Mouse (Mus musculus): ENCODE results near the gene Alyref.

Gene Alyref

DNA sequence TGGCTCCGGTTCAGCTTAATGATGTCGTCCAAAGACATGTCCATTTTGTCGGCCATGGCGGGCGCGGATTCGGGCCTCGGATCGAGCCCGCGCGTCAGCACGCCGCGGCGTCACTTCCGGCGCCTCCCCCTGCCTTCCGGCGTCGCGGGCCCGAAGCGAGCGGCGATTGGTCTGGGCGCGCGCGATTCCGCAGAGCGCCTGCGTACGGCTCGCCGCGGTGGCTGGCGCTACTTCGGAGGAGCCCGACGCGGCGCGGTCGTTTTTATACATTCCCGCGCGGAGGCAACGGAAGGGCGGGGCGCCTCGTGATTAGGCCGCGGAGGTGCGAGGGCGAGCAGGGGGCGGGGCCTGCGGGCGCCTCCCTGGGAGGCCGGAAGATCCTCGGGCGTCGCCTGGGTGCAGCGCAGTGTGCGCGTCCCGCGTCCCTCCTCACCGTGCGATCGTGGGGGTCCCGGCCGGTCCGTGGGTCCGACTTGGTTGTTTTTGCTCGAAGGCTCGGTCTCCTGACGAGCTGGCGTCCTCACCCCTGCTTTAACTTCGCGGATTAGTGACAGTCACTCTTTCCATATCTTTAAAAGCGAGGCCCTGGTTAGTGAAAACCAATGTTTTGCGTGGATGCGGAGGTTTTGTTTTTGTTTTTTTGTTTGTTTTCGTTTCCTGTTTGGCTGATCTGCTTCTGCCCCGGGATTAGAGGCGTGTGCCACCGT is at the start of gene Alyref, which contains the start of gene Anapc11:
Gene Alyref, minus strand, starts transcription at position 83 of the 707 bp plus-strand sequence.
Gene Anapc11, plus strand, starts transcription at position 139 of the 707 bp plus-strand sequence.
- peak; percentile 94 for DNase-seq (ENCODE audit: low spot score)

DNA sequence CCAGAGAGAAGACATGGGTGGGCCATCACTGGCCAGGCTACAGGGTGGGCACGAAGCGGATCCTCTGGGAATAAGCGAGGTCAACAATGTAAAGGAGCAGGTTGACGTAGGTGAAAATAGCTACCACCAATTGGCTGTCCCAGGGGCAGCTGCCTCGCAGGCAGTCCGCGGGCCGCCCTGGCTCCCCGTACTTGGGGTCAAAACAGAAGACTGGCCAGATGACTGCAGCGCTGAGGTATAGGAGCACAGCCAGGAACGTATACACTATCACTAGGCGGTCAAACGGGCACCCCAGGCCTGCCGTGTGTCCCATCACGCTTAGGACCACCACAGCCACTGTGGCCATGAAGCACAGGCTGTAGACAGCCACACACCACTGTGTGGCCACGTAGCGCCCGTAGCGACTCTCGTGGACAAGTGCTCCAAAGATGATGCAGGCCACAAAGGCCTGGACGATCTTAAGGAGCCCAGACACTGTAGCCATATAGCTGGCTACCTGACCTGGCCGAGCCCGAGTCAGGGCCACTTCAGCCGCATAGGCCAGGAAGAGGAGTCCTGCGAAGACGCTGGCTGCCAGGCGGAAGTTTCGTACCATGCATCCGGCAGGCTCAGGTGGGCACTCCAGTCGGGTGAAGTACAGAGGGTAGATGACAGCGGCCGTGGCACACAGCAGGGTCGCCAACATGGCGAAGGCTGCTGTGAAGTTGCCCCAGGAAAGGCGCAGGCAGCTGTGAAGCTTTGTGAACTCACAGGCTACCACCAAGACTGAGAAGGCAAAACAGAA is 49.1 kb upstream of the Alyref start:
- no peak for DNase-seq (ENCODE audit: low spot score)

DNA sequence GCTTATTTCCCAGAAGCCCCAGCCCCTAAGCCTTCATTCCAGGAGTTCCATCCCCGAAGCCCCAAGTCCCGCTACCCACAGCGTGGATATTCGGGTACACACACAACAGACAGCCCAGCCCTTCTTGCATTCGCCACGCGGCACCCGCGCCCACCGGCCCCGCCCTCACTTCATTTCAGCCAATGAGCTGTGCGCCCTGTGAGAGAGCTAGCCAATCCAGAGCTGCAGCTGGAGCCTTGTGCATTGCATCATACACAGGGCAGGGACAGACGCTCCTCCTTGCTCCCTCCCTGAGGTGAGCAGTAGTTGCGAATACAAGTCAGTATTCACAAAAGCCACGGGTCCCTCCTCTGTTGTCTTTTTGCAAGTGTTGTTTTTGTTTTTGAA is 45.4 kb upstream of the Alyref start, which contains the start of gene Pycr1:
Gene Pycr1, minus strand, starts transcription at position 169 of the 387 bp plus-strand sequence.
- peak; percentile 93 for DNase-seq (ENCODE audit: low spot score)

DNA sequence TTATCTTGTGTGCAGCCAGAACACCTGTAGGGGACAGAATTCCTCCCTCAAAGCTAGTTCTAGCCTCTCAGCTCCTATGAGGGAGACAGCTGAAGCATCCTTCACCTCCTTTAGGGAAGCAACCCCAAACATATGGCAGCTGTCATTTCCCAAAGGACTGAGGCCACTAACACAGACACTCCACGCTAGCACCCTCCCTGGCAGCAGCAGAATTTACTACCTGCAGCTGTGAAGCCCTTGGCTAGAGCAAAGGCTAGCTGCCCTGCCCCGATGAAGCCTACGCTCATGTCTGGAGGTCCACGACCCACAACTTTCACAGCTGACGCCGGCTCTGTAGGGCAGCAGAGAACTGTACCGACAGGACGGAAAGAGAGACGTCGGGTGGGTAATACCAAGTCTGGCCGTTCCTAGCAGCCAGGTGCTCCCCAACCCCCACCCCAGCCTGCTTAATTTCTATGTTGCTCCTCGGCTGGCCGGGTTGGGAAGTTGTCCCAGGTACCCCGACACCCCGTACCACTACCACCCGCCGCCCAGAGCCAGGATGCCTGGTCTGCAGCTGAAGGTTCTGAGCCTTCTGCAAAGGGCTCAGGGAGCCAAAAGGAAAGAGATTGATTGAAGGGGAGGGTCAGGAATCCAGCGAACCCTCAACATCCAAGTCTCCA is 44.9 kb upstream of the Alyref start:
- no peak for DNase-seq (ENCODE audit: low spot score)

DNA sequence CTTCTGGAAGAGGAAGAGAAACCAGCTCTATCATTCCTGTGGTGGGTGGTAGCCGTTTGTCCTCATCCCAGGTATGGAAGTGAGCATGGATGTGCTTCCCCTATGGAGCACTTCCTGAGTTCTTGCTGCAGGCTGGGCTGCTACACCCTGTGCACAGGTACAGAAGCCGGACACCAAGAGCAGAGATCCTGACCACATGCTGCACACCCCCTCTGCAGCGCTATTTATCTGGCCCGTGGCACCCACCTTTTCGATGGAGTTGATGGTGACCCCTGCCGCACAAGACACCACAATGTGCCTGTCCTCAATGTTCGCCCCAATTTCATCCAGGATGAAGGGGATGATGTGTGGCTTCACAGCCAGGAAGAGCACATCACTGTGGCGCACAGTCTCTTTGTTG is 43.7 kb upstream of the Alyref start:
- no peak for DNase-seq (ENCODE audit: low spot score)

DNA sequence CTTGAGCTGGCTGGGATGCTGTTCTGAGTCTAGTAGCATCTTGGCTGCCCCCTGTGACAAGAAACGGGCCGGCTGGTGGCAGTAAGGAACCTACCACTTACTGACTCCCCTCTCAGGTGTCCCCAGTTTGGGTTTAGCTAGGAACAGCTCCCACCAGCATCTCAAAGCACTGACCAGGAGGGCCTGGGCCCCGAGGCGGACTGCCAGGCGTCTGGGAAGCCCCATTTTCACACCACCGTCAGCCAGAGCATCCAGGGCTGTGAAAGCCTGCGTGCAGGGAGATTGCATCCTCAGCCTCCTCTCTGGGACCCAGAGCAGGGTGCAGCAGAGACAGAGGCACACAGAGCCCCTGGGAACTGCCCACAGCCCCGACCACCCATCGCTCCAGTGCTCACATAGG is 43.1 kb upstream of the Alyref start:
- DNase-seq (ENCODE audit: low spot score): no peak

DNA sequence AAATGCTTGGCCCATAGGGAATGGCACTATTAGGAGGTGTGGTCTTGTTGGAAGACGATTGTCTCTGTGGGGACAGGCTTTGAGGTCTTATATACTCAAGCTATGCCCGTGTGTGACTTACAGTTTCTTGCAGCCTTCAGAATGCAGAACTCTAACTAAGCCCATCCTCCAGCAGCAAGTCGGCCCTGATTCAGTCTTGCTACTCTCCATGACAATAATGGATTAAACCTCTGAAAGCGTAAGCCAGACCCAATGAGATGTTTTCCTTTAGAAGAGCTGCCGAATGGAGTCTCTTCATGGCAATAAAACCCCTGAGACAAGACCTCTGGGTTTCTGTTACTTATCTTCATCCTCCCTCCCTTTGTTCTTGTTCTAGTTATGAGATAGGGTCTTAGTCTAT is 36.6 kb upstream of the Alyref start:
- DNase-seq (ENCODE audit: low spot score): no peak

DNA sequence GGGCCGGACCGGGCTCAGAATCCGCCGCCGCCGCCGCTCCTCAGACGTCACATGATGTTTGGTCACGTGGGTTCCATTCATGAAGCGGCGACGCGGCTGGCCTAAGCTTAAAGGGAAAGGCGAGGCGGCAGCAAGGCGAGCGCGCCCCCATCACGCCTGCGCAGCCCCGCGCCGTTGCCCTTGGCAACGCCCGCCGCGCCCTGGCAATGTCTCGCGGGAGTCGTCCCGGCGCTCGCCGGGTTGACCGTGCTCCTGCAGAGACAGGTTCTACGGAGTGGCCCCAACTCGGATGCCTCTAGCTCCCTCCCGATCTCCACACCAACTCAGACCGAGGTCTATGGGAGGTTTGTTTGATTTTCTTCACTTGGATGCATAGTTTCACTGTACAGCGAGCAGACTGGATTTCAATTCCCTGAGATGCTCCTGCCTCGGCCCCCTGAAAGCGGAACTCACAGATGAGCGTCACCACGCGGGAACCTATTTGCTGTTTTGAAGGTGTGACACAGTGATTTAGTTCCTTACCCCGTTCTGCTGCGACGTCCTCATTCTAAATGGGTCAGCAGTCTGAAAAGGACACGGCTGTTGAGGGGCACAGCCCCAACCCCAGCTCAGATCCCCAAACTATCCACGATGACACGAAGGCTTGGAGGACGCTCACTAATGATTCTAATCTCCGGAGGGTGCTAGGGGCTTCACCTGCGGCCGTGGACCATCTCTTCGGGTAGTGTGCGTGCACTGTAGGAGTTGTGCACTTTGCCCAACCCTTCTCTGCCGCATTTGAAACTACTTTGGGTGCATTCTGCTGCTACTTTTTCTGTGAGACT is 35.6 kb upstream of the Alyref start, which contains the start of gene Mafg:
Gene Mafg, minus strand, starts transcription at position 81 of the 824 bp plus-strand sequence.
- DNase-seq (ENCODE audit: low spot score): peak; percentile 89

DNA sequence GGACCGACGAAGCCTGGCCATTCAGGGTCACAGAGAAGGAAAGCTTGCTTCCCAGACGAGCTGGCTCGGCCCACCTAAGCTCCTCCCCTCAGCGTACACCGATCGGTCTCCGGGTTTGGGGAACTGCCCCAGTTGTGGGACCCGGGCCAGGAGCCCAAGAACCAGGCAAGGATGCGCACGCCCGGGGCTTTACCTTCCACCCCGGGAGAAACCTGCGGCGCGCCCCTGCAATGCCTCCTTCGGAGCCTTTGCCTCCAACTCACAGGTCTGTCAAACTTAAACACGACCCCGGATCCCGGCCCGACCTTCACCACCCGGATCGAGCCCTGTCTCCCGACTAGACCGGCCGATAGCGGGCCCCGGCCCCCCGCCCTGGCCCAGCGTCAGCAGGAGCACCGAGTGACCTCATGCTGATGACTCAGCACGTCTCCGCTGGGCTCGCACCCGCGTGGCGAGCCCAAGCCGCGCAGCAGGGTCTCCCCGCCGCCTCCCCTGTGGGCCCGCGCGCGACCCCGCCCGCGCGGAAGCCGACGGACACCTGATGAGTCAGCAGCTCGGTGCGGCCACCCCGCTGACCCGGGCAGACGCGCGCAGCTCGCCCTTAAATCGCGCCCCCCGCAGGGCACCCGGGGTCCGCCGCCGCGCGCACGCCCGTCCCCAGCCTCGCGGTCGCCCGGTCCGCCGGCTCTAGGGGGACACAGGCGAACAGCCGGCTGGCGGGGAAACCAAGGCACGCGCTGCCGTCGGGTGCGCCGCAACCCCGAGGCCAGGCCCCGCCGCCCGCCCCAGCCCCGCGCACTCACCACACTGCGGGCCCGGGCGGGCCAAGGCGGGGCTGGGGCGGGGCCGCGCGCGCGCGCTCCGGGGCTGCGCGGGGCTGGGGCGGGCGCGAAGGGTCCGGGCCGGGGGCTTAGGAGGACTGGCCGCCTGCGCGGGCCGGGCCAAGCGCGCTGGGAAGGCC is 34.7 kb upstream of the Alyref start:
- DNase-seq (ENCODE audit: low spot score): peak; percentile 67

DNA sequence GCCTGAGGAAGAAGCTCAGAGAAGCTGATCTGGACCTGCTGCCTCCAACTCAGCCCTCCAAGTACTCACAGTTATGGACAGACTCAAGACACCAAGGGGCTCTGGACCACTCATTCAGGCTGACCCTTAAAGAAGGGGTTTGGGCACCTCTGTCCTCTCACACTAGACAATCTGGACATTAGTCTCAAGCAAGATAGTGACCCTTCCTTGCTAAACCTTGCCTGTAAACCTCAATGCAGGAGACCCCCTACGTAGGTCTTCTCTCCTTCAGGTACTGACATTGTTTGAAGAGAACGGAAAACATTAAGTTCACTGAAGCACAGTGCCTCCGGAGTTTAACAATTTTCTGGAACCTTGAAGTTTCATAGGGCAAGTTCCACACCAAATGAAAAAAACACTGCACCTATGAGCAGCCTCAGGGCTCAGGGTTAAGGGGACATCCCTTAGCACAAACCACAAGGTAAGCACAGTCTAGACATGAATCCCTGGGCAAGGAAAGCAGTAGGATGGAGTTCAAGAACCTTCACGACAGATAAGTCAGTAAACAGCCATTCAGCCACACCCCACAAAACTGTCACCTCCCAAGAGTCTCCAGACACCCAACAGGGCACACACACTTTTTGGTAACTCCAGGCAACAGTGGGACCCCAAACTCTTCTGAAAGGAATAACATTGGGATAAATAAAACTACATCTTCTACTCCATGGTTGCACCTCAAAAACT is 33.7 kb upstream of the Alyref start:
- DNase-seq (ENCODE audit: low spot score): no peak

DNA sequence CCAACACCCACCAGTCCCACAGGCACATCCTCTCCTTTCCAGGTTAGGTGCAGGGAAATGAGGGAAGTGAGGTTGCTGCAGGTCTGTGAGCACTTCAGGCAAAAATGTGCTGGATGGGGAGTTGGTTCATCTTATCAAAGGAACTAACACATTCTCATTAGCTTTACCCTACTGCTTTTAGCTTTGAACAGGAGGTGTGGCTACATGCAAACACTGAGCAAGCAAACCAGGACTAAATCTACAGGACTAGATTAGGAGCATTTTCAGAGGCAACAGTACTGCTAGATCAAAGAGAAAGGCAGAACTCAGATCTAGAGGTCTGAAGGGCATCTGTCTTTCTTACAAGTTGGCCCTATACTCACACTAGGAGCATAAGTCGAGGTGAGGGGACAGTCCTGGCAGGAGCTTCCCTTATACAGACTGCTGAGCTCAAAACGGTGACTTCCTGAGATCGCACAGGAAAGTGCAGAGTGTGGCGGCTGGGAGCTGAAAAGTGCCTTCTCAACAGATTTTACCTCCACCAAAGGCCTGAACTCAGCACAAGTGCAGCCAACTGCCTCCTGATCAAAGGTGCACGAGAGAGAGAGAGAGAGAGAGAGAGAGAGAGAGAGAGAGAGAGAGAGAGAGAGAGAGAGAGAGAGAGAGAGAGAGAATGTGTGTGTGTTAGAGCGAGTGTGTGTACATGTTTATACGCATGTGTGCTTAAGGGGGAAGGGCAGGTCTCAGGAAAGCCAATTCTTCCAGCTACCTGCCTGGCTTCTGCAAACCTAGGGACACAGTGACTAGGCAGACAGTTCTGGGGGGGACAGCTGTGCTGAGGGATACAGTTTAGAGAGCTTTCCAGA is 32.9 kb upstream of the Alyref start:
- DNase-seq (ENCODE audit: low spot score): no peak

DNA sequence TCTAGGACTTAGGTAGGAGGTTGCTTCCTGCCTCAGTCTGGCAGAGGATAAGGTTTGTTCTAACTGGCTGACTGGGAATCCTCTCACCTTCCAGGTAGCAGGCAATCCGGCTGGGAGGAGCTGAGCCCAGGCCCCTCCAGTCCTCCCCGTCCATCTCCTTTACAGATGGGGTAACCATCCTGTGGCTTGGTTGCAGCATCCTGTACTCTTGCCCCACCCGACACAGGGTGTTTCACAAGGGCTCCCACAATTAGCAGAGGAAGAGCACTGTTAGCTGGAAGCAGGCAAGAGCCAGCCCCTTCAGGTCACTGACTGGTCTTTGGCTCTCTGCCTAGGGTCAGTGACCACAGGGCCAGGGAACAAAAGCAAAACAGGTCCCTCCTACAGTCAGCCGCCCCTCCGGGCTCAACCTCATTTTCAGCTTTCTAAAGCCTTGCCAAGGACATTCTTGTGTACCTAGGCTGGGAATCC is 32.3 kb upstream of the Alyref start:
- no peak for DNase-seq (ENCODE audit: low spot score)

DNA sequence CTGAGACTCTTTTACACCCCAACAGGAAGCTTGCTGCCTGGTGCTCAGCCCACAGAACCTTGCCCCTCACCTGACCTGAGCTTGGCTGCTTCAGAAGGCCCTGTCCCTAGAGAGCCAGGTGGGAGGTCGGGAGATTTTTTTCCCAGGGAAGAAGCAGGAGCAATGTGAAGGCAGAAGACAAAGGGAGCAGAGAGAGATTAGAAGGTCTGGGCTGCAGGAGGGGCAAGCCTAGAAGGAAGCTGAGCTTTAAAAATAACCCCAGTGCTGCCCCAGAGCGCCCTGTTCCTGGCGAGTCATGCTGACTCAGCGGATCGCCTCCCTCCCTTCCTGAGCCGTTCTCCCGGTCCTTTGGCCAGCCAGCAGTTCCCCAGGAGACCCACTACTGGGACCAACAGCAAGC is 31.7 kb upstream of the Alyref start:
- no peak for DNase-seq (ENCODE audit: low spot score)

DNA sequence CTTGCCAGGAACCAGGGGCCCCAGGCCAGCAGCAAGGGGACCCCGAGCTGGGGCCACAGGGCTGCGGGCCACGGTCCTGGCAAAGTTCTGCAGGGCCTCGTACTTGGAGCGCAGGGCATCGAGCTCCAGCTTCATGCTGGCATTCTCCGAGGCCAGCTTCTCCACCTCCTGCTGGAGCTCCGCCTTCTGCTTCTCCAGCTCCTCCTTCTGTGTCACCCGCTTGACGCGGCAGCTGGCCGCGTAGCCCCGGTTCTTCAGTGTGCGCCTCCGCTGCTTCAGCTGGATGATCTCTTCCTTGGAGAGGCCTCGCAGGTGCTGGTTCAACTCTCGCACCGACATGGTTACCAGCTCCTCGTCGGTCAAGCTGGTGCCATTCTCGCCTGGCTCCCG is 31.2 kb upstream of the Alyref start:
- DNase-seq (ENCODE audit: low spot score): no peak

DNA sequence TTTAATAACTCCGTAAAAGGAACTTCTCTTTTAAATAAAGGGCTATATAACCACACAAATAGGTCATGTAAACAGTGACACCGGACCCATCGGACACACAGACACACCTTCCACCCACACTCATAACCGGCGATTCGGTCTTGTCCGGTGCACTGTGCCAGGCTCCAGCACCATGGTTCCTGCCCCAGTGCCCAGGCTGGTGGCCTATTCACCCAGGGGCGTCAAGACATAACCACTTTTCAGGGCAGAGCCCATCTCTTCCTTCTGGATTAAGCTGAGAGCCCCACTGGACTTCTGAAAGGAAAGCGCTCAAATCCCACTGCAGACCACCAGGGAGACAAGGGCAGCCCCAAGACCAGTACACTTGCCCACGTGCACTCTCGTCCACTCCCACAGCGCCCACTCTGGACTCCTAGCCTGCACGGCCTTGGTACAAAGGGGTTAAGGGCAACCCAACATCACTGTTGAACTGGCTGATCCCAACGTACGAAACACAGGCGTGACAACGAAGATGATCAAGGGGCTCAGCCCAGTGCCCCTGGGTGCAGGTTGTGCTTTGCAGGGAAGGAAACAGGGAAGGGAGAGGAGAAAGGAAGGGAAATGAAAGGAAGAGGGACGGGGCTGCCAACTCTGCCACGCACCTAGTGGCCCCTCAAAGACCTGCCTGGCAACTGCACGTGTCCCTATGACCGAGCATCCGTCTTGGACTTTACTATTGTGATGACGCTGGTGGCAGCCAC is 30.6 kb upstream of the Alyref start:
- DNase-seq (ENCODE audit: low spot score): no peak

DNA sequence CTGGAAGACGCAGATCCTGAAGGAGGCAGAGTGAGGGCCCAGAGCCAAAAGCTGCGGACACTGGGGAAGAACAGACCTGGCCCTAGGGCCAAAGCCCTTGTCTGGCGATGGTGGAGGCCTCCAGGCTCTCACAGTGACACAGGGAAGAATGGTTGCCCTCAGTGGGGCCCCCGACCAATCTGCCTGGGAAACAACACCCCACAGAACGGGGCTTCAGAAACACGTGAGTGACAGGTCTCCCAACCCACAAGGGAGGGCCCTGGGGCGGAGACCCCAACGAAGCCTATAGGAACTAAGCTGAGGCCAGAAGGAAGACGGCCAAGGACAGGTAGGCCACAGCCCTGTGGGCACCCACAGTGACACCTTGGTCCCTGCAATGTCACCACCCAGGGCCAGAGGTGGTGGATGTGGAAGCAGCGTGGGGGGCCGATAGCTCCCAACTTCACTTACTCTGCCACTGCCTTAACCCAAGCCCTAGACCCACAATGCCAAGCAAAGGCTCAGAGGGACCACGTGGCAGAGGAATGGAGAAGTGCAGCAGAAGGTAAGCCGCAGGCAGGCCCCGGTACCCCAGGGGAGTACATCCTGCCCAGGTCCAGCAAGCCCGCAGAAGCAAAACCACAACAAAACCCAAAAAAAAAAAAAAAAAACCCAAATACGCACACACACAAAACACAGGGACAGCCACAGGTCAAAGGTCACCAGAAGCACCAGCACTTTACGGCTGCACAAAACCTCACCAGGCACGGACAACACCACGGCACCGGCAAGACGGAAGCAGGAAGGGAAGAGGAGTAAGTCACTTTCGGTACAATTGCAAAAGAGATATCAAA is 29.5 kb upstream of the Alyref start:
- no peak for DNase-seq (ENCODE audit: low spot score)

DNA sequence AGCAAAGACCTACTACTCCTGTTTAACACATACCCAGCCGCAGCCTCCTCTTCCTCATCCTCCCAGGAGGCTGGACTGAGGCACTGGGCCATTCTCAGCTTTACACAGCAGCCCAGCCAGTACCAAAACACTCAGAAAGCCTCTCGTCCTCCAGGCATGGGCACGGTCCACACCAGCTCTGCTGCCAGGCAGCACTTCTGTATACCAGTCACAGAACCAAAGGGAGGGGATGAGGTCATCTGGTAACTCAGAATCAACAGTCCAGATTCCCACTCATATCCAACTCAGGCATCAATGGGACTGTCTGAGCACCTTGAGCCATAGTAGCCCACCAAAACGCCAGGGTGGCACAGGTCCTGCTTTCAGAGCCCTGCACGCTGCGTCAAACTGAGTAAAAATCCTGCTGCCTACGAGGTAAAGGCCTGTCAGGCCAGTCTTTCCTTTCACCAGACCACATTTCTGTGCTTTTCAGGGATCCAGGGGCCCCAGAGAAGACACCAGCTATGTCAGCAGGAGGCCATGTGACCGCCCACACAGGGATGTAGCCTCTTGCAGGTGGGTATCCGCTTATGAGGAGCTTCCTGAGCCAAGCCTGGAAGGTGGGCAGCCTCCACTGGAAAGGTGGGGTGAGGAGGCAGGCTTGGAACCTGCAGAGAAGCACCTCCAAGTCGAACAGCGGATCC is 28.8 kb upstream of the Alyref start:
- DNase-seq (ENCODE audit: low spot score): no peak

All from urinary bladder, postnatal 25 days (tissue).